Mouse (Mus musculus): ENCODE results near the gene Epb41l3. TPM values are rescaled to one million over a fixed set of nuclear protein-coding genes. Genes with fewer than 3 reads are reported as not detected.

The Epb41l3 gene
- polyA plus RNA-seq, 2 experiments = 3.1 to 5.6 TPM

GRCm38 (mm10) chr17:69127436-69127835 is 52.0 kb downstream of the Epb41l3 start:
- DNase-seq (ENCODE audit: low read depth in 3 of 3, low spot score in 3 of 3) = no peak

GRCm38 (mm10) chr17:69127981-69128380 is 52.5 kb downstream of the Epb41l3 start:
- Histone ChIP-seq H3K4me2 (ENCODE audit: low read depth) (no peak overlapping the region), H3K36me3 (replicated peaks; ENCODE audit: control insufficient read depth, insufficient read depth, low read depth) (no peaks in the 10 kb centered on the region), H3K27me3 (ENCODE audit: control insufficient read depth, insufficient read depth, low read length) (no peaks in the 10 kb centered on the region), H3K9ac (replicated peaks) (no peak overlapping the region), H3K27ac (no peak overlapping the region), H3K9me3 (ENCODE audit: control insufficient read depth, low read length) (no peaks in the 10 kb centered on the region), H3K4me1 (replicated peaks; ENCODE audit: control insufficient read depth in 2 of 2, insufficient read depth in 2 of 2, low read length in 1 of 2) (no peaks in the 10 kb centered on the region), H3K4me3 (ENCODE audit: insufficient read depth in 1 of 2, low read depth in 2 of 2, low read length in 2 of 2) (no peak overlapping the region)
- DNase-seq (ENCODE audit: low read depth in 3 of 3, low spot score in 3 of 3) (no peak), ATAC-seq (ENCODE audit: insufficient read depth) (no peak)
- no peak for TF ChIP-seq CTCF (IDR thresholded peaks at IDR 0.05; ENCODE audit: low read depth)
- no peak for TF ChIP-seq EP300 (IDR thresholded peaks at IDR 0.05; ENCODE audit: low read depth)
- 45% methylated on average over 5 of the region's 5 CpGs for WGBS (ENCODE audit: insufficient replicate concordance)

More at GRCm38 (mm10) chr17:69127436-69127835, 52.0 kb downstream of the Epb41l3 start:
- H3K27me3 ChIP-seq (ENCODE audit: control insufficient read depth, insufficient read depth, low read length) = no peaks in the 10 kb centered on the region
- no peak overlapping the region for H3K4me3 ChIP-seq (ENCODE audit: insufficient read depth in 1 of 2, low read depth in 2 of 2, low read length in 2 of 2)
- H3K9me3 ChIP-seq (ENCODE audit: control insufficient read depth, low read length) = no peaks in the 10 kb centered on the region
- TF ChIP-seq EP300 (IDR thresholded peaks at IDR 0.05; ENCODE audit: low read depth) = no peak
- TF ChIP-seq CTCF (IDR thresholded peaks at IDR 0.05; ENCODE audit: low read depth) = no peak
- no peak overlapping the region for H3K4me2 ChIP-seq (ENCODE audit: low read depth)
- no peak overlapping the region for H3K27ac ChIP-seq
- H3K4me1 ChIP-seq (replicated peaks; ENCODE audit: control insufficient read depth in 2 of 2, insufficient read depth in 2 of 2, low read length in 1 of 2) = no peaks in the 10 kb centered on the region
- 60% methylated on average over 7 of the region's 7 CpGs for WGBS (ENCODE audit: insufficient replicate concordance)
- H3K36me3 ChIP-seq (replicated peaks; ENCODE audit: control insufficient read depth, insufficient read depth, low read depth) = no peaks in the 10 kb centered on the region
- H3K9ac ChIP-seq (replicated peaks) = no peak overlapping the region
- ATAC-seq (ENCODE audit: insufficient read depth) = no peak

- no peaks in the 10 kb centered on the region for H3K4me1 ChIP-seq (replicated peaks; ENCODE audit: control insufficient read depth in 2 of 2, insufficient read depth in 2 of 2, low read length in 1 of 2)
- TF ChIP-seq EP300 (IDR thresholded peaks at IDR 0.05; ENCODE audit: low read depth) (no peak), CTCF (IDR thresholded peaks at IDR 0.05; ENCODE audit: low read depth) (no peak)
- no peaks in the 10 kb centered on the region for H3K9me3 ChIP-seq (ENCODE audit: control insufficient read depth, low read length)
- H3K4me2 ChIP-seq (ENCODE audit: low read depth) = no peak overlapping the region
- H3K36me3 ChIP-seq (replicated peaks; ENCODE audit: control insufficient read depth, insufficient read depth, low read depth) = no peaks in the 10 kb centered on the region
- DNase-seq (ENCODE audit: low read depth in 3 of 3, low spot score in 3 of 3) (no peak), ATAC-seq (ENCODE audit: insufficient read depth) (no peak)
- no peak overlapping the region for H3K4me3 ChIP-seq (ENCODE audit: insufficient read depth in 1 of 2, low read depth in 2 of 2, low read length in 2 of 2)
- no peak overlapping the region for H3K27ac ChIP-seq
- 46% methylated on average over 6 of the region's 6 CpGs for WGBS (ENCODE audit: insufficient replicate concordance)
- H3K27me3 ChIP-seq (ENCODE audit: control insufficient read depth, insufficient read depth, low read length) = no peaks in the 10 kb centered on the region
- H3K9ac ChIP-seq (replicated peaks) = no peak overlapping the region
Measured at GRCm38 (mm10) chr17:69129434-69129833, 54.0 kb downstream of the Epb41l3 start.

- Histone ChIP-seq H3K4me1 (replicated peaks; ENCODE audit: control insufficient read depth in 2 of 2, insufficient read depth in 2 of 2, low read length in 1 of 2) (no peaks in the 10 kb centered on the region), H3K36me3 (replicated peaks; ENCODE audit: control insufficient read depth, insufficient read depth, low read depth) (no peaks in the 10 kb centered on the region), H3K27ac (no peak overlapping the region), H3K9ac (replicated peaks) (no peak overlapping the region), H3K27me3 (ENCODE audit: control insufficient read depth, insufficient read depth, low read length) (no peaks in the 10 kb centered on the region), H3K4me2 (ENCODE audit: low read depth) (no peak overlapping the region), H3K9me3 (ENCODE audit: control insufficient read depth, low read length) (no peaks in the 10 kb centered on the region), H3K4me3 (ENCODE audit: insufficient read depth in 1 of 2, low read depth in 2 of 2, low read length in 2 of 2) (no peak overlapping the region)
- no peak for TF ChIP-seq EP300 (IDR thresholded peaks at IDR 0.05; ENCODE audit: low read depth)
- TF ChIP-seq CTCF (IDR thresholded peaks at IDR 0.05; ENCODE audit: low read depth) = no peak
- no peak for DNase-seq (ENCODE audit: low read depth in 3 of 3, low spot score in 3 of 3)
- ATAC-seq (ENCODE audit: insufficient read depth) = no peak
- WGBS (ENCODE audit: insufficient replicate concordance) = 13% methylated on average over 3 of the region's 3 CpGs
Measured at GRCm38 (mm10) chr17:69143017-69143416, 67.5 kb downstream of the Epb41l3 start.

GRCm38 (mm10) chr17:69150826-69151225 is 75.3 kb downstream of the Epb41l3 start:
- Histone ChIP-seq H3K4me1 (replicated peaks; ENCODE audit: control insufficient read depth in 2 of 2, insufficient read depth in 2 of 2, low read length in 1 of 2) (no peaks in the 10 kb centered on the region), H3K27ac (no peak overlapping the region), H3K4me2 (ENCODE audit: low read depth) (no peak overlapping the region), H3K9me3 (ENCODE audit: control insufficient read depth, low read length) (no peaks in the 10 kb centered on the region), H3K27me3 (ENCODE audit: control insufficient read depth, insufficient read depth, low read length) (no peaks in the 10 kb centered on the region), H3K9ac (replicated peaks) (no peak overlapping the region), H3K4me3 (ENCODE audit: insufficient read depth in 1 of 2, low read depth in 2 of 2, low read length in 2 of 2) (no peak overlapping the region), H3K36me3 (replicated peaks; ENCODE audit: control insufficient read depth, insufficient read depth, low read depth) (no peaks in the 10 kb centered on the region)
- no peak for TF ChIP-seq CTCF (IDR thresholded peaks at IDR 0.05; ENCODE audit: low read depth)
- TF ChIP-seq EP300 (IDR thresholded peaks at IDR 0.05; ENCODE audit: low read depth) = no peak
- DNase-seq (ENCODE audit: low read depth in 3 of 3, low spot score in 3 of 3) (no peak), ATAC-seq (ENCODE audit: insufficient read depth) (no peak)
